Mouse (Mus musculus) MN1 (cell line): ENCODE measurements at regions not wholly inside any gene's neighbourhood (a gene's known extent, or its start where the extent isn't known, plus 50 kb on each side); places are given as distances from the start of the nearest gene placed in this dataset.

Experiments
- DNase-seq: peaks from one replicate; pipeline ENCODE4 v3.0.0-alpha.2; 2016; ENCODE audit warnings: low spot score

DNA sequence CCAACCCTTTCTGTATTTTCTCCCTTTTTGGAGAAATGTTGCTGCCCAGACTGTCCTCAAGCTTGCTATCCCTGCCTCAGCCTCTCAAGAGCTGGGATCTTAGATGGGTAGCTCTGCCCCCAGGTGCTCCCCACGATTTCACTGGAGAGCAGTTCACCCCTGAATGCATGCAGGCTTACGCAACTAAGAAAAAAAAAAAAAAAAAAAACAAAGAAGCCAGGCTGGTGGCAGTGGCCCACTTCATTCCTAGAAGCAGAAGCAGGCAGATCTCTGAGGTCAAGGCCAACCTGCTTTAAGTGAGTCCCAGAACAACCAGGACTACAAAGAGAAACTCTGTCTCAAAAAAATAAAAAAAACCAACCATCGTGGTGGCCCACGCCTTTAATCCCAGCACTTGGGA, 51.2 kb upstream of the Fbxo11 start:
- no peak for DNase-seq

DNA sequence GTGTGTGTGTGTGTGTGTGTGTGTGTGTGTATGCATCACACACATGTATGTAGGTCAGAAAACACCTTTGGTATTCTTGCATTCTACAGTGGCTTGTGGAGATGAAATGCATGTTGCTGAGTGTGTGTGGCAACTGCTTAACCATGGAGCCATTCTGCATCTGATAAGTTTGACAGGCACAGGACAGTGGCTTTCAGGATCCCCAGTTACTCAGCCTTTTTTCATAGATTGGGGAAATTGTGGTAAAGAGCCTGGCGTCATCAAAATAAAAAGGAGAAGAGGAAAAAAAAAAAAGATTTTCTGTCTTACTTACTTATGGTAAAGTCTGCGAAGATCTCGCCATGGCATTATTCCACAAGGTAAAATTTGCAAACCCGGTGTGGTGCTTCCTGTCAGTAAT, 53.6 kb upstream of the Fbxo11 start:
- no peak for DNase-seq

DNA sequence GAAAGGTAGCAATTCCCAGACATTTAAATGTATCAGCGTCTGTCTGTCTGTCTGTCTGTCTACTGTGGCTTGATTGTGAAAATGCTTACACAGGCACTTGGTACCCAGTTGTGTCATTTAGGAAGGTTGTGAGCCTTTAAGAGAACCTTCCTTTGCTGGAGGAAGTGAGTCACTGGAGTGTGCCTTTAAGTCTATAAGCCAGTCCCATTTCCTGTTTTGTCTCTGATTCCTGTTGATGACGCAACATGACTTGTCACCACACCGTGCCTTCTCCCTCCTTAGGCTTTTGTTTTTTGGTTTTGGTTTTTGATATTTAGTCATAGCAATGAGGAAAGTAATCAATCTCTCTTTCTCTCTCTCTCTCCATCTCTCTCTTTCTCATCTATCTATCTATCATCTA, 58.6 kb upstream of the Fbxo11 start:
- no peak for DNase-seq

DNA sequence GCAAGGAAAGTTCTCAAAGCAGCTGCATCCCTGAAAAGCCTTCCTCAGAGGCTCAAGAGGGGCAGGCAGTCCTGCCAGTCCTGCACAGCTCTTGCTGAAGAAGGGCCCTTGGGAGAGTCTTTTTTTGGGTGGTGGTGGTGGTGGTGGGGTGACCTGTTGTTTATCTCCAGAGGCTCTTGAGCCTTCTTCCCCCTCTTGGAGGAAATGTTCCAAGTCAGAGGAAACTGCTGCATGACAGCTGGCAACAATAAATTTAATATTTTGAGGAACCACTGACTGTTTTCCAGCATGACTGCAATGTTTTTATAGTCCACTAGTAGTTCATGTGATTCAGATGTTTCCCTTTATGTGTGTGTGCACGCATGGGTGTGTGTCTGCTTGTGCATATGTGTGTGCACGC, 62.0 kb upstream of the Fbxo11 start:
- no peak for DNase-seq

DNA sequence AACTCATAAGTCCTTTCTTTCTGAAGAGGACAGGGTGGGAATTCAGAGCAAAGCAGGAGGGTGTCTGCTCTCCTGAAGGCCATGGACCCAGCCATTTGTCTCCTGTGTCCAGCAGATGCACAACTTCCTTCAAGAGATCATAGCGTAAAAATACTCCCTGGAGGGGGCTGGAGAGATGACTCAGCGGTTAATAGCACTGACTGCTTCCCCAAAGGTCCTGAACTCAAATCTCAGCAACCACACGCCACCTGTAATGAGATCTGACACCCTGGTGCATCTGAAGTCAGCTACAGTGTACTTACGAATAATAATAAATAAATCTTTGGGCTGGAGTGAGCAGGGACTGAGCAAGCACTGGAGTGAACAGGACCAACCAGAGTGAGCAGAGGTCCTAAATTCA, 66.2 kb upstream of the Fbxo11 start:
- DNase-seq: no peak

DNA sequence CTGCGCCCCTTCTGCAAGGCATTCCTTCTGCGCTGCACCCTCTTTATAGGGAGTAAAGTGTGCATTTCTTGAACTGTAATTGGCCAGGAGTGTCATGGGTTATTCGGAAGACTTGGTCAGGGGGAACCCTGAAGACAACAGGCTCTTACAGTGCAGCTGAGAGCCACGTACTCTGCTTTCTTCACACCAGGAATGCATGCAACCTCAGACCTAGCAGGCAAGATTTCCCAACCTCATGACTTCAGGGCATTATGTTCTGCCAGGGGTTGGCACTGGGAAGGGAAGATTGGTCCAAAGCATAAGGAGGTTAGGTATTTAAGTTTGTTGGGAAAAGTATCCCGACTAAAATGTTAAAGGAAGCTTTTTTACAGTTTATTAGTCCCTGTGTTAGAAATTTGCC, 66.9 kb upstream of the Fbxo11 start:
- no peak for DNase-seq

DNA sequence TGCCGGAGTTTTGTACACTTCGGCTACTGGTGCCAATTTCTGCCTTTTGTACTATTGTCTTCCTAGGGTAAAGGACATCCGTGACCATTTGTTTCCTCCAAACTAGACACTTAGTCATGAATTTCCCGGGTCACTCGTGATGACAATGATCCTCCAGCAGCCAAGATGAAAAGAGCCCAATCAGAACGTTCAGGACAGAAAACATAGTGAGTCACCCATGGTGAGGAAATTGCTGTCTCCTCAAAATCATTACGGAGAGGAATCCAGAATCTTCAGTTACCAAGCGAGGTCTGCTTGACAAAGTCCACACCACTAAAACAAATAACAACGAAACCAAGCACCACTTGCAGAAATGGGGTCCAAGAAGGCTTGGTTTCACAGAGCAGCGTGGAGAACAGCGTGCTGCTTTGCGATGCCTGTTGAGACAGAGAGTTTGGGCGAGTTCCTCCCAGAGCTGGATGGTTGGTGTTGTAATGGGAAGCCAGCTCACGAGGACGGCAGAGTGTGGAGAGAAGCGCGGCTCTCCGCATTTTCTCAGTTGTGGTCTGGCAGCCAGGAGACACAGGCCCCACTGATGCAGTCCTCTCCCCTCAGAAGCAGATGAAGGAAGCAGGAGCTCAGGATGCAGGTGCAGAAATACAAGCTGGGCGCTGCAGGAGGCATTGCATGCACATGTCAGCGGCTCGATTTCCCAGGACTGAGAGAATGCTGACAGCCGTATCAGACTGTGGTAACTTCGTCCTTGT, 67.7 kb upstream of the Fbxo11 start:
- no peak for DNase-seq

DNA sequence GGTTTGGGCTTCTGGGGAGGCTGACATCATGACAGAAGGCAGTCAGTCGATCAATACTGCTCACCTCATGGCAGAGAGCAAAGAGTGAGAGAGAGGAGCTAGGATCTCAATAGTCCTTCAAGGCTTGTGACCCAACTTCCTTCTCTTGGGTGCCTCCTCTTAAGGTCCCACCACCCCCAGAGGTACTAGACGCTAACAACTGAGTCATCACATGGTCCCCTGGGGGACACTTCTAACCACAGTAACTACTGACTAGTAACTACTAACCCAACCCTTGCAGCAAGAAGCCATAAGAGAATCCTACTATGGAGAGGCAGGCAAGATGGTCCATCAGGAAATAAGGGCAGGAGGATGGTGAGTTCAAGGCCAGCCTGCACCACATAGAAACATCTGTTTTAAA, 69.5 kb upstream of the Fbxo11 start:
- DNase-seq: no peak

DNA sequence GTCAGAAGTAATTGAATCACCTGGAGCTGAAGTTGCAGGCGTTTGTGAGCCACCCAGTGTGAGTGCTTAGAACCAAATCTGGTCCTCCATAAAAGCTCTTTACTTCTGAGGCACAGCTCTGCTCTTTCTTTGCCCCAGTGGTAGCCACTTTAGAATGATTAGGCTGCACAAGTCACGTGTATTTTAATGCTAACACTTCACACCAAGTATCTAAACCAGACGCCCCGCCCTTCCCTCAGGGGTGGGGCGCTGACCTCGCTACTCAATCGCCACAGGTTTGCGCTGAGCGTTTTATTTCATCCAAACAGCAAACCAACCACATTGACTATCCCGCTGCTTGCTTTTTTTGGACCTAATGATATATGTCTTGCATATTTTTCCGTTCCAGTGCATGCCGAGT, 76.4 kb upstream of the Fbxo11 start:
- no peak for DNase-seq

DNA sequence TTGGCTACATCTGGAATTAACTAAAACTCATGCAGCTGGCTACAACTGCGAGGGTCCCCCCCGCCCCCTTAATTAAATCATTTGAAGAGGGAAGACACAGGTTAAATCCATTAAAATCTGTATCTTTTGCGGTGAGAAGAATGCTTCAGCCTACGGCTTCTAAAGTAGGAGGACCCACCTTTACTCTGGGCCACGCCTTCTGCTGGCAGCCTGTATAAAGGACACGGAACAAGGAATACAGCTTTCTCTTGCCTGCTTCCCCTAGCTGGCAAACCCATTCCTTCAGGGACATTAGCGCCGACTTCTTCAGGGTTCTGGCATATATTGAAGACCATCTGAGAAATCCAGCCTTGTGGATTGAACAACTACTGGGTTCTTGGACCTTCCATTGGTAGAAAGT, 76.9 kb upstream of the Fbxo11 start:
- no peak for DNase-seq

DNA sequence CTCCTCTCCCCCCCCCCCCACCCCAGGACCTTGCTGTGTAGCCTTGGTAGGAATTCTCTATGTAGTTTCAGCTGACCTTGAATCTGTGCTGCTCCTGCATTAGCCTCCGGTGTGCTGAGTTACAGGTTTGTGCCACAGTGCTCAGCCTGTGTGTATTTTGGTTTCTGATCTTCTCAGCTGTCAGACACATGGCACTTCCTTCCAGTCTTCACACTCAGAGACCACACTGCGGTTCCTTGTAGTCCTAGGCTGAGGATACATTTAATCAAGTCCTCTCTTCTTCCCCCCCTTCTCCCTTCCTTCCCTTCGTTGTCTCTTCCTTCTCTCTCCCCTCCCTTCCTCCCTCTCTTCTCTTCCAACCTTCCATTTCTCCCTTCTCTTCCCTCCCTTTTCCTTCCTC, 77.7 kb upstream of the Fbxo11 start:
- no peak for DNase-seq

DNA sequence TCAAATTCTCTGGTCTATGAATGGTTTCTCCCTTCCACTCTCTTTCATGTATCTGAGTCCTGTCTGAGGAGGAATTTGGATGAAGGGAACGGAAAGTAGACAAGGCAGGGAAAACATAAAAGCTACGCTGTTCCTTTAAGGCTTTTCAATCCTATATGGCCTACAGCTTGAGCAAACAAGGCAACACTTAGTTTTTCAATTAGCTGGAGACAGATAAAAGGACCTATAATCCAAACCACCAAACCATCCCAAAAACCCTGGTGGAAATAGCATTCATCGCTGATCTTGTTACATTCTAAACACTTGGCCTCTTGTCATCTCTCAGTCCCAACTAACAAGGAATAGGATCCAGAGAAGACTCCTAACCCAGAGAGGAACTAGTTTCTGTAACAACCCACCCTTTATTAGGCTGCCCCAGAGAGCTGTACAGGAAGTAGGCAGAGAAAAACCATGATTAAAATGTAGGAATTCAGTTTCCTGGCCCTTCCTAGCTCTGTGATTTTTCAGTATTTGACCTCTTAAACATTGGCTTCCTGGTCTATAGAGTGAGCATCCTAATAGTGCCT, 78.4 kb upstream of the Fbxo11 start:
- no peak for DNase-seq

DNA sequence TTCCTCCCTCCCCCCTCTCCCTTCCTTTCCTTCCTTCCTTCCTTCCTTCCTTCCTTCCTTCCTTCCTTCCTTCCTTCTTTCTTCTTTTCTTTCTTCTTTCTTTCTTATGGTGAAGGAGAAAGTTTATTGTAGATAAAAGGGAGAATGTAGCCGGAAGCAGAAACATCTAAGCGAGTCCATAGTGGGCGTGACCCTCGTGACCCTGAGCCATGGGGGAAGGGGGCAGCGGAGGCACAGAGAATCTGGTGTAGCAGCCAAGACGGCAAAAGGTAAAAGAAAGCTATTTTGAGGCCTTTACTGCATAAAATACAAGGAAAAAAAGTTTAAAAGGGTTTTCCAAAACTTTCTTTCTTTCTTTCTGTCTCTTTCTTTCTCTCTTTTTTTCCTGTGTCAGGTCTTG, 93.5 kb upstream of the Fbxo11 start:
- DNase-seq: no peak

DNA sequence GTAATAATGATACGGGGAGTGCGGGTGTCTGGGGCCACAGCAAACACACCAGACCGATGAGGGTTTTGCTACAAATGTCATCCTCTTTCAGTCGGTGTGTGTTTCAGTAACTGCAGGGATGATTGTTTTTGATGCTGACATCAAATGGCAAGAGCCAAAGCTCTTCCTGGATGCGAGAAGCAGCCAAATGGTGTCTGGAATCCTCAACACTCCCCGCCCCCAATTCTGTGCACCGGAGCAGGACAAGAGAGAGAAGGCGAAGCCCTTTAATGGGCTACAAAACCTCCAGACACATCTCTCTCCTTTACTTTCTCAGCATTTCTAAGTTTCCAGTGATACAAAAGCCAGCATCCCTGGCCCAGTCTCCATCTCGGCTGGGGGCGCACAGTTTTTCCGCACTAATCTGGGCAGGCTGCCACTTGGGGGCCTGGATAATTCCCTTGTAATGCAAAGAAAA, 94.1 kb upstream of the Fbxo11 start:
- DNase-seq: no peak

DNA sequence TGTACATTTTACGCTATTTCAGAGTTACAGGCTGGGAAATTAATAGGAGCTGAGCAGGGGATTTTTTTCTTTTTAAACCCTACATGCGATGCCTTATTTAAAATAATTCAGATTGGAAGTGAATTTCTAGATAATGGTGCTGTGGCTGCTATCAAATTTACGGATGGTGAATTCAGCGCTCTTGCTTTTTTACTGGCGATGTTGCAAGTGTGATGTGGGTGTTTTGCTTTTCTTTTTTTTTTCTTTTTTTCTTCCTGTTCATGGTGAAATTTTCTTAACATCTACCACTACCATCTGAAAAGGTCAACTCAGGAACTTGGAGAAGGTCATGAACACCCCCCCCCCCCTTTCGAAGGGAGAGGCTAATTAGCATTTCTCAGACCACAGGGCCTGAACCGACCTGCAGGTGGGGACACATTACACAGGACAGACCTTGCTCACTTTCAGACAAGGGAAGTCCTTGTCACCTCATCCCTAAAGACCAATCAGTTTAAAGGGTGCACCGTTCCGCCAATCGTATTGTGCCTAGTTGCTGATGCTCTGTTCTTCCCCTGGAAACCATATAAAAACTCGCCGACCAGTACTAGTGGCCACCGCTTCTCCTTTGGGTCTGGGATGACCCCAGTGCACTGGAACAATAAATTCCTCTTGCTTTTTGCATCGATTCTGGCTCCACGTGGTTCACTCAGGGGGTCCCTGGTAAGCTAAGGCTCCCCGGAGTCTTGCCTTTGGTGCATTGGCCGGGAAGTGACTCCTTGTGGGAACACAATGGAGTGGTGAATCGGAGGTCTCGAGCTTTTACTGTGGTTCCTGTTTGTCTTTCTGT, 95.0 kb upstream of the Fbxo11 start:
- no peak for DNase-seq

DNA sequence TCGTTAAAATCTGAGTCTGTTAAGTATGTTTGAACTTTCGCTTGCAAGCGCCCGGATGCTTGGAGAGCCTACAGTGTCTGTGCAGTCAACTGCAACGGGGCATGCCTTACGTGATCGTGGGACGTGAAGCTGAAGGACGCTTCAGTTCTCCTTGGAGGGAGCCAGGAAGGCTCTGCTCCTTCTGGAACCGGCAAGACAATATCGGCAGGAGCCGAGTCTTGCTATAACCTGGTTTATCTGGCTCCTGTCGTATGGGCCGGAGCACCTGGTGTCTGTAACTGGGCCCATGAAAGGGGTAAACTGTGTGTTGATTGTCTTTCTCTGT, 95.5 kb upstream of the Fbxo11 start:
- DNase-seq: no peak

DNA sequence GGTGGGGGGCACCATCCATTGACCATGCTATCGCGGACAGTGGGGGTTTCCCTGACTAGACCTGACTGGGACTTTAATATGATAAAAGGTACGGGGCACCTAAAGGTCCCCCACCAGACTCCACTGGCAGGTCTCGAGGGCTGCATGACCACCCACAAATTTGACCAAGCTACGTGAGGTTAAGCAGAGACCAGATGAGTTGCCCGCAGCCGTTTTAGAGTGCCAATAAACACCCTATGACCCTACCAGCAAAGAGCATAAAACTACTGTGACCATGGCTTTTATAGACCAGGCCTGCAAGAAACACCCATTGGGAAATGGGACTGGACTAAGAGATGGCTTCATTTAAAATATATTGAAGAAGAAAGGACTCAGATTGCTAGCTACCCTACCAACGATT, 96.7 kb upstream of the Fbxo11 start:
- DNase-seq: no peak

DNA sequence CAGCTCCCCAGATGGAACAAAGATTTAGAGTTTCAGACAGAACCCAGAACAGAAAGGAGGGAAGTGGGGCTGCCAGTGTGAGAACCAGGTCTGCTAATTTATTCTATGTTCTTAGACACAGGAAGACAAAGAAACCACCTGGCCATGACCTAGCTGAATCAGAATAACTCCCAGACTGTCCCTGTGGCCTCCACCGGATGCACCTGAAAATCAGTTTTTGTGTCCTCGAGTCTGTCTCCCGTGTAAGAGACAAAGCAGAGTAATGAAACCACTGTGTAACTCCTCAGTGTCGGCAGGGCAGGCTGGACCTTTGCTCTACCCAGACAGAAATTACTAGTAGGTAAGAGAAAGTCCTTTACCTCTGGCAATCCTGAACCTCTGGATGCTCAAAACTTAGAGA, 99.7 kb upstream of the Fbxo11 start:
- DNase-seq: no peak

DNA sequence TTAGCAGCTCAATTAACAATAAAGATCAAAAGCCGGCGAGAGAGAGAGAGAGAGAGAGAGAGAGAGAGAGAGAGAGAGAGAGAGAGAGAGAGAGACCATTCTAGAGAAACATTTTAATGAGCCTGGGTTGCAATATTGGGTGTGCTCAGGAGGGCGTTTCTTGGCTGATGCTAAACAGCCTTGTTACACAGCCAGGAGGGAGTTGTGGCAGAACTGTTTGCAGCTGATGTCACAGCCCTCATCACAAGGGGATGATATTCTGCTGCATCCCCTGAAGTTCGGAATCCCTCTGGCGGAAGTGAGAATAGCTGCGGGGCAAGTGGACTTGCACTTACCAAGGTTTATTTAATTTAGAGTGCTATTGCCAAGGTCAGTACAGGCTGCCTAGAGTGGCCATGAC, 100.7 kb upstream of the Fbxo11 start:
- no peak for DNase-seq

DNA sequence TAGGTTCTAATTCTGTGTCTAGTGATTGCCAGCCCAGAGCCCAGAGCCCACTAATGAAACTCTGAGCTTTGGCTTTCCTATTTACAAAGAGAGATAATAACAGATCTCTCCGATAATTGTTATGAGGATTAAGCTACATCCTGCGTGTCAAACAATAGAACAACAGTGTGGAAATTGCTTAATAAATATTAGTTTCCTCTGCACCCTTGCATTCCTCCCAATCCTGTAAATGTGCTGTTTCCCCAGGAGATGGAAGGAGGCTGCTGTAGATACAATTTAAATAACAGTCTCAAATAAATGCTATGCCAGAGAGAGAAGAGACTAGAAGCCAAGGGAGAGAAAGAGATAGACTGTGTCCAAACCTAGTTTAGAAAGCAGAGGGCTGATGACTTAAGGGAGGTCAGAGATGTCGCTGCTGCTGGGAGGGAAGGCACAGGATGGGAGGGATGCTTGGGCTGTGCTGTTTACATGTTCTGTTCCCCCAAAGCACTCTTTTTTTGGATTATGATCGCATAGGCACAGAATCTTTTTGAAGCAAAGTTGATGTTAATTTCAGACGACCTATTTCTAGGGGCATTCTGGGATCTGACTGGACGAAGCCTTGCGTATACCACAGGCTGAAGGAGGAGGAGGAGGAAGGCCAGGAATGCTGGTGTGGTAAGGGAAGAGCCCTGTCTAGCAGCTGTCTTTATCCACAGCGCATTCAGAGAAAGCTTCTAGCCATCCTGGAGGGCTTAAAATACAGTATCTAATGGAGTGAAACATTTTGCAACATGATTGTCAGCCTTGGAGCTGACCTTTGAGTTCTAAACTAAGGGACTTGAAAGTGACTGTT, 103.4 kb upstream of the Fbxo11 start:
- no peak for DNase-seq

DNA sequence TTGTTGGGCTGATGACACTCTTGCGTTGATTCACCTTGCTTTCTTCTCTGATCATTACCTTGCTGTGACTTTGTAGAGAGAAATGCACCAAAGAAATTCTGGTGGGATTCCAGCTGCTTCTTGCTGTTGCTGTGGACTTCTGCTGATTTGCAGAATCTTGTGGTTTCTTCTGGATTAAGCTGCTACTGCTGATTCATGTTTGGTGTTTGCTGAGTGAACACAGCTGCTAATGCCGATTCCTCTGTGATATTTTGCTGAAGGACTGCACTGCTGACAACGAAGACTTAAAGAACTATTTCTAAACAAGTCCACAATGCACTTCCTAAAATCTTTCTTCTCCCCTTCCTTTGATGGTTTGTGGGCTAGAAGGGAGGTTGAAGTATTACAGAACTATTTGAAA, 106.5 kb upstream of the Fbxo11 start:
- no peak for DNase-seq

DNA sequence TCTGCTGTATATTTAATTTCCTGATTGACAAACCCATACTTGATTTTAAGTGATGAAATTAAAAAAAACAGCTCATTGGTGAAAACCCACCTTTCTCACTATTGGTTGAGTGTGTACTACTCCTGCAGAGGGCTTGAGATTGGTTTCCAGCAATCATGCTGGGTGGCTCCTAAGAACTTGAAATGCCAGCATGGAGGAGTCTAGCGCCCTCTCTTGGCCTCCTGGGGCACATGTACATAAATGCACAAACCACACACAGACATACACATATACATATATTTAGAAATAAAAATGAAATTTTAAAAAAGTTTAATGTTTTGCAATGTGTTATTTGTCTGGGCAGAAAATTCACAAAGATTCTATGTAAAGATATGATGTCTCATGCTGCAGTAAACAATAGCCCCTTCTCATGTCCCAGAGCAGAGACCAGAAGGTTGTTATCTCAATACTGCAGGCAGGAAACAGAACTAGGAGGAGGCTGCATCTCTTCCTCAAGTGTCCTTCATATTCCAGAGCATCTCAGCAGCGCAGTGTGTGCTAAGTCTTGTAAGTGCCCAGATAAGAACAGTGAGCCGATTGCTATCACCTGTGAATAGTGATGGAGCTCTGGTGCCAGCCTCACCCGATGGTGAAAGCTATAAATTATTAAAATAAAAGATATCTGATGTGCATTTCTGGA, 108.4 kb upstream of the Fbxo11 start:
- DNase-seq: no peak
